Mouse (Mus musculus) liver, embryonic 13.5 days (tissue): Measurements from ENCODE around the gene Rogdi. TPM values are rescaled to one million over a fixed set of nuclear protein-coding genes. Genes with fewer than 3 reads are reported as not detected.

Experiments used
- ATAC-seq: fragments of 200-750 bp; cut with Nextera tagmentation; 2 replicates; pipeline ENCODE4 v1.8.0; 2017; ENCODE audit warnings: low read depth, mild to moderate bottlenecking, moderate number of reproducible peaks, moderate library complexity
- DNase-seq: peaks from one replicate; pipeline ENCODE4 v3.0.0; 2022
- H3K27ac ChIP-seq: fragments of 300-500 bp; sonication (generic); 2 replicates; pipeline ENCODE4 v1.5.1; 2015; ENCODE audit warnings: moderate library complexity, mild to moderate bottlenecking, inconsistent platforms
- H3K27me3 ChIP-seq: fragments of 300-500 bp; sonication (generic); 2 replicates; pipeline ENCODE4 v1.6.1; 2015; ENCODE audit warnings: mild to moderate bottlenecking, inconsistent platforms
- H3K36me3 ChIP-seq: fragments of 300-500 bp; sonication (generic); 2 replicates; pipeline ENCODE4 v1.6.1; 2015; ENCODE audit warnings: mild to moderate bottlenecking, inconsistent platforms
- H3K4me1 ChIP-seq: fragments of 300-500 bp; sonication (generic); replicated peaks from 2 replicates; pipeline ENCODE4 v1.6.1; 2015; ENCODE audit warnings: inconsistent platforms
- H3K4me2 ChIP-seq: fragments of 300-500 bp; sonication (generic); 2 replicates; pipeline ENCODE4 v1.6.1; 2015; ENCODE audit warnings: inconsistent platforms, mild to moderate bottlenecking, moderate library complexity
- H3K4me3 ChIP-seq: fragments of 300-500 bp; sonication (generic); replicated peaks from 2 replicates; pipeline ENCODE4 v1.5.1; 2015; ENCODE audit warnings: mild to moderate bottlenecking, inconsistent platforms
- H3K9ac ChIP-seq: fragments of 300-500 bp; sonication (generic); 2 replicates; pipeline ENCODE4 v1.6.1; 2015; ENCODE audit warnings: mild to moderate bottlenecking, inconsistent platforms
- H3K9me3 ChIP-seq: fragments of 300-500 bp; sonication (generic); replicated peaks from 2 replicates; pipeline ENCODE4 v1.6.1; 2016; ENCODE audit warnings: inconsistent platforms
- WGBS: fragments of 180-500 bp; shearing (Covaris S2); methylation state at CpG from one replicate; pipeline ENCODE4 v1.1.7; 2015; ENCODE audit not compliant: insufficient replicate concordance; 5-methylcytosine and 5-hydroxymethylcytosine counted together
- polyA plus RNA-seq: library from polyadenylated mRNA; unstranded; fragments of >200 nt; fragmentation: Nextera tagmentation; extraction: Ambion mirVana; gene quantifications from 2 replicates; pipeline ENCODE4 v1.2.1, GENCODE M21; 2015

The Rogdi gene
- polyA plus RNA-seq, 1 experiment from 2014 or later, result 42.6 TPM

- ATAC-seq, result no peak
- H3K4me1 ChIP-seq, result peaks cover 31% of the 10 kb centered on the region
- no peaks in the 10 kb centered on the region for H3K9me3 ChIP-seq
- no peak overlapping the region for H3K27ac ChIP-seq
- H3K4me2 ChIP-seq, result no peak overlapping the region
- whole genome bisulfite sequencing, result 86% methylated on average over 4 of the region's 4 CpGs
- peaks cover 53% of the 10 kb centered on the region for H3K36me3 ChIP-seq
- H3K9ac ChIP-seq, result no peak overlapping the region
- no peak for DNase-seq
- H3K4me3 ChIP-seq, result no peak overlapping the region
- H3K27me3 ChIP-seq, result 0 out of 2 replicates have a peak, but pooled peaks cover 5% of the 10 kb centered on the region
Observed at GRCm38 (mm10) chr16:5014578-5014977, 1.2 kb upstream of the Rogdi start.

GRCm38 (mm10) chr16:5012036-5013005 is 1.0 kb downstream of the Rogdi start:
- ATAC-seq (peak; percentile 64), DNase-seq (peak; percentile 63)
- WGBS, result 35% methylated on average over 13 of the region's 13 CpGs
- H3K9me3 ChIP-seq, result no peaks in the 10 kb centered on the region
- H3K4me3 ChIP-seq, result peak overlapping the region; percentile 70
- 0 out of 2 replicates have a peak, but pooled peaks cover 5% of the 10 kb centered on the region for H3K27me3 ChIP-seq
- H3K36me3 ChIP-seq, result peaks cover 31% of the 10 kb centered on the region
- peak overlapping the region; percentile 74 for H3K9ac ChIP-seq
- H3K4me2 ChIP-seq, result peak overlapping the region; percentile 89
- peaks cover 39% of the 10 kb centered on the region for H3K4me1 ChIP-seq
- H3K27ac ChIP-seq, result peak overlapping the region; percentile 73

DNA sequence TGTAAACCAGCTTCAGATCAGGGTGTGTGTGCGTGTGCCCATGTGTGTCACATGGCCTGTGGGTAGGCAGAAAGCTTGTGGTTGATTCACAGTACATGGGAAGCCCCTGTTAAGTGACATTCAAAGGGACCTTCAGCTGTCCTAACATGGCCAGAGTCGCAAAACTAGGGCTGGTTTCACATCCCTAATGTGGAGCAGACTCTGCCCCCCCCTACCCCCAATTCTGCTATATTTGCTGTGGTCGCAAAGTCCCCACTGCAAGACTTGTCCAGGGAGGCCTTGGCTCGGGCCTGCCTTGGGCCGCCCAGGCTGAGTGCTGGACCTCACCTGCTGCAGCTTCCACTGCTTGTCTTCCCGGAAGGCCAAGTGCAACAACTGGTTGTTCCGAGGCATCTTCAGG is 2.1 kb downstream of the Rogdi start:
- H3K4me3 ChIP-seq, result no peak overlapping the region
- H3K4me1 ChIP-seq, result peaks cover 39% of the 10 kb centered on the region
- ATAC-seq, result no peak
- DNase-seq, result no peak
- H3K27me3 ChIP-seq, result 0 out of 2 replicates have a peak, but pooled peaks cover 5% of the 10 kb centered on the region
- no peak overlapping the region for H3K27ac ChIP-seq
- H3K9ac ChIP-seq, result no peak overlapping the region
- H3K4me2 ChIP-seq, result no peak overlapping the region
- no peaks in the 10 kb centered on the region for H3K9me3 ChIP-seq
- peaks cover 20% of the 10 kb centered on the region for H3K36me3 ChIP-seq
- WGBS, result 45% methylated on average over 7 of the region's 7 CpGs

DNA sequence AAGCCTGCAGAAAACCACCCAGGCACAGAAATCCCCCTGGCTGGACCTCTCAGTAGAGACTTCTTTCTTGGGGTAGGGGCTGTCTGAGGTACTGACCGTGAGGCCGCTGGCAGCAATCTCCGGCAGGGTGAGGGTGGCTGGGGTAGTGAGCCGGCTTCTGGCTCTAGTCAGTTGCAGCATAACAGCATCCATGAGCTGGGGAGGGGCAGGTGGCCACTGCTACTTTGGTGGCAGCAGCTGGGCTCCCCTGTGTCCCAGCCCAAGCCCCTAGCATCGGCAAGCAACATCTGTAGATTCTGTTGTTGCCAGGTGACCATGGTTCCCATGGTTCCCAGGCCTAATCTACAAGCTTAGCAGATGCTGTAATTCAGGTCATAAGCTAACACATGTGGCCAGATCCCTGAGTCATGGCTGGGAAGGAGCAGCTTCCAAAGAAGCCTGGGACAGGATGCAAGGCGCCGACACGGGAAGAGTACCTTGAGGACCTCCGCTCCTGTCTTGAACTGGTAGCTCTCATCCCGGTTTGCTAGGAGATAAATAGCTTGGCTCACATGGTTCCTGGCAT is 2.9 kb downstream of the Rogdi start:
- Histone ChIP-seq H3K36me3 (peaks cover 12% of the 10 kb centered on the region), H3K4me3 (no peak overlapping the region), H3K9ac (no peak overlapping the region), H3K4me2 (0 out of 2 replicates have a peak overlapping the region, but pooled peaks have one; percentile 8), H3K4me1 (peaks cover 39% of the 10 kb centered on the region), H3K27me3 (0 out of 2 replicates have a peak, but pooled peaks cover 5% of the 10 kb centered on the region), H3K9me3 (no peaks in the 10 kb centered on the region), H3K27ac (peak overlapping the region; percentile 39; the same call in 1 of the 2 replicates)
- 75% methylated on average over 10 of the region's 10 CpGs for WGBS
- DNase-seq (no peak), ATAC-seq (no peak)

GRCm38 (mm10) chr16:5008076-5008475 is 5.3 kb downstream of the Rogdi start:
- no peak for DNase-seq
- Histone ChIP-seq H3K27ac (peak overlapping the region; percentile 43; the same call in 1 of the 2 replicates), H3K27me3 (0 out of 2 replicates have a peak, but pooled peaks cover 5% of the 10 kb centered on the region), H3K4me3 (no peak overlapping the region), H3K4me2 (peak overlapping the region; percentile 19; the same call in 1 of the 2 replicates), H3K4me1 (peaks cover 38% of the 10 kb centered on the region), H3K9ac (no peak overlapping the region), H3K9me3 (no peaks in the 10 kb centered on the region), H3K36me3 (no peaks in the 10 kb centered on the region)
- no peak for ATAC-seq
- 72% methylated on average over 12 of the region's 12 CpGs for WGBS

GRCm38 (mm10) chr16:5007492-5007891 is 5.9 kb downstream of the Rogdi start:
- H3K9me3 ChIP-seq, result no peaks in the 10 kb centered on the region
- DNase-seq (no peak), ATAC-seq (no peak)
- 0 out of 2 replicates have a peak, but pooled peaks cover 5% of the 10 kb centered on the region for H3K27me3 ChIP-seq
- no peak overlapping the region for H3K9ac ChIP-seq
- peak overlapping the region; percentile 43; the same call in 1 of the 2 replicates for H3K27ac ChIP-seq
- H3K4me1 ChIP-seq, result peaks cover 32% of the 10 kb centered on the region
- 0 out of 2 replicates have a peak overlapping the region, but pooled peaks have one; percentile 19 for H3K4me2 ChIP-seq
- H3K4me3 ChIP-seq, result no peak overlapping the region
- 48% methylated on average over 6 of the region's 6 CpGs for WGBS
- no peaks in the 10 kb centered on the region for H3K36me3 ChIP-seq

DNA sequence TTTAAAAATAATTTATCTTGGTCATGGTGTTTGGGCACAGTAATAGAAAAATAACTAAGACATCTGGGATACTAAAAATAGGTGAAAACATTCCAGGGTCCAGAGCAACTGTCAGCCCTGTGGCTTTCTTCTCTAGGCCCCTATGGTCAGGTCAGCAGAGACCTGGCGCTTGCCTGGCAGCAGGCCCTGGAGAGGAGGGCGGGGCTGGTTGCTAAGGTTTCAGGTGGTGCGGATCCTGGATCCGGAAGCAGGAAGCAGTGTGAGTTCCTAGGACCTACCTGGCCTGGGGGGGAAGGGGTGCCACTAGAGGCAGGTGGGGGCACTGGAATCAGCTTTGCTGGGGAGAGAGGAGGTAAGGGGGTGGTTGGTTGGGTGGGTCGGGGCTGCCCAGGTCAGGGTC is 6.3 kb downstream of the Rogdi start, which contains the start of gene Smim22:
TSS of gene Smim22 (plus strand) at position 222 of the 400 bp plus-strand sequence.
- peak within 1 kb of the TSS; percentile 19; the same call in 1 of the 2 replicates for H3K4me2 ChIP-seq
- WGBS, result 69% methylated on average over 5 of the region's 5 CpGs
- H3K36me3 ChIP-seq, result no peaks in the 10 kb centered on the region
- peak within 1 kb of the TSS; percentile 43; the same call in 1 of the 2 replicates for H3K27ac ChIP-seq
- H3K9me3 ChIP-seq, result no peaks in the 10 kb centered on the region
- H3K4me3 ChIP-seq, result no peak within 1 kb of the TSS
- H3K27me3 ChIP-seq, result 0 out of 2 replicates have a peak, but pooled peaks cover 5% of the 10 kb centered on the region
- H3K9ac ChIP-seq, result no peak within 1 kb of the TSS
- peaks cover 27% of the 10 kb centered on the region for H3K4me1 ChIP-seq
- ATAC-seq, result no peak
- no peak for DNase-seq

GRCm38 (mm10) chr16:5000611-5001010 is 12.7 kb downstream of the Rogdi start:
- H3K27me3 ChIP-seq, result no peaks in the 10 kb centered on the region
- H3K9me3 ChIP-seq, result no peaks in the 10 kb centered on the region
- ATAC-seq (no peak), DNase-seq (no peak)
- no peak overlapping the region for H3K4me2 ChIP-seq
- H3K9ac ChIP-seq, result no peak overlapping the region
- H3K27ac ChIP-seq, result no peak overlapping the region
- H3K4me1 ChIP-seq, result peaks cover 4% of the 10 kb centered on the region; the same call in 1 of the 2 replicates
- WGBS, result 52% methylated on average over 3 of the region's 3 CpGs
- H3K36me3 ChIP-seq, result no peaks in the 10 kb centered on the region
- H3K4me3 ChIP-seq, result no peak overlapping the region

DNA sequence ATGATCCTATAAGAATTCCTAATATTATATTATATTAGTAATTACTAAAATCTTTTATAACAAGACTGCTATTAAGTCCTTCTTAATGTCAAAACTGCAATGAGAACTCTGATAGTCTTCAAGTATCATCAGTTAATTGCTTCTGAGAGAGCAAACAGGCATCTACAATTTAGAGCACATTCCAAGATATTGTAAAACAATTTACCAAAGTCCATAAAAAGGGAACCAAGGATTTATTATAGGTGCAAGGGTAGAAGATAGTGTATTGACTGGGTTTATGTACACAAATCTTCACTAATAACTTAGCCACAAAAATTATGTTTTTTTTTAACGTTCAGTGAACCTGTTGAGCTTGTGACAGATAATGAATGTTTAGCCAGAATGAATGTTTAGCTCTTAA is 14.4 kb downstream of the Rogdi start:
- ATAC-seq (no peak), DNase-seq (no peak)
- Histone ChIP-seq H3K27ac (no peak overlapping the region), H3K9me3 (no peaks in the 10 kb centered on the region), H3K9ac (no peak overlapping the region), H3K4me3 (no peak overlapping the region), H3K27me3 (no peaks in the 10 kb centered on the region), H3K4me1 (peaks cover 4% of the 10 kb centered on the region; the same call in 1 of the 2 replicates), H3K36me3 (no peaks in the 10 kb centered on the region), H3K4me2 (no peak overlapping the region)
- 56% methylated on average over 1 of the region's 1 CpGs for WGBS

DNA sequence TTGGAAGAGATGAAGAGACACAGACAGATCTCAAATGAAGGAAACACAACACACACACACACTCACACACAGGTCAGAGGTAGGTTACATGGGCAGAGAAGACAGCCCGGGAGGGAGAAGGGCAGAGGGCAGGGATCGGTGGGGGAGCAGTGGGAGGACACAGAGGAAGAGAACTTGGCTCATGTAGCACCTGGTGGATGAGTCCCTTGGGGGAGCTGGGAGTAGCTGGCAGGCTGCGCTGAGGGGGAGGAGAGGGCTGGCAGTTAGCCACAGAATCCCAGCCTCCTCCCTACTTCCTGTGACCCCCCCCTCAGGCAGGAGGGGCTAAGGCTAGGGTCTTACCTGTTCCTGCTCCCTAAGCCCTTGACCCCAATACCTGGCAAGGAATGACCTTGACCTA is 15.8 kb downstream of the Rogdi start, which contains the start of gene Sept12:
TSS of gene Sept12 (minus strand) at position 300 of the 400 bp plus-strand sequence.
- Histone ChIP-seq H3K36me3 (no peaks in the 10 kb centered on the region), H3K9ac (no peak within 1 kb of the TSS), H3K4me1 (peaks cover 4% of the 10 kb centered on the region; the same call in 1 of the 2 replicates), H3K4me2 (no peak within 1 kb of the TSS), H3K4me3 (no peak within 1 kb of the TSS), H3K27ac (no peak within 1 kb of the TSS), H3K27me3 (no peaks in the 10 kb centered on the region), H3K9me3 (no peaks in the 10 kb centered on the region)
- no peak for ATAC-seq
- no peak for DNase-seq
- WGBS, result 59% methylated on average over 3 of the region's 3 CpGs

DNA sequence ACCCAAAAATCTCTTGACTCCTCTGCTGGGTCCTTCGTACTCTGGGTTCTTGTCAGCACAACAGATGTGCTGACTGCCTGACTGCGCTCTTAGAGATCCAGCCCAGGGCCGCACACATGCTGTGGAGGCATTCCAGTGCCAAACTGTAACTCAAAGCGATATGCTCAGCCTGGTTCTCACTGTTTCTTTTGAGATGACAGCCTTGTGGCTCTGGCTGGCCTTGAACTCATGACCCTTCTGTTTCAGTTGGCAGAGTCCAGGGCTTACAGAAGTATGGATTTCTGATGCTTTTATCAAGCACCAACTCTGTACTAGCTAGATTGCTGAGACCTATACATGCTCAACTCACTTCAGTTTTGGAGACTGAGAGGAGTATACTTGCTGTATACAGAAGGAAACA is 20.1 kb downstream of the Rogdi start:
- Histone ChIP-seq H3K9me3 (no peaks in the 10 kb centered on the region), H3K9ac (no peak overlapping the region), H3K4me1 (peaks cover 4% of the 10 kb centered on the region), H3K36me3 (no peaks in the 10 kb centered on the region), H3K27me3 (no peaks in the 10 kb centered on the region), H3K4me3 (no peak overlapping the region), H3K4me2 (no peak overlapping the region), H3K27ac (no peak overlapping the region)
- no peak for DNase-seq
- 73% methylated on average over 4 of the region's 4 CpGs for WGBS
- ATAC-seq, result no peak
